Mouse (Mus musculus): ENCODE data around the gene Smco4. TPM values are rescaled to one million over a fixed set of nuclear protein-coding genes. Genes with fewer than 3 reads are reported as not detected.

Smco4 gene
- polyA plus RNA-seq, 1 experiment from 2014 or later, result 3.9 TPM

DNA sequence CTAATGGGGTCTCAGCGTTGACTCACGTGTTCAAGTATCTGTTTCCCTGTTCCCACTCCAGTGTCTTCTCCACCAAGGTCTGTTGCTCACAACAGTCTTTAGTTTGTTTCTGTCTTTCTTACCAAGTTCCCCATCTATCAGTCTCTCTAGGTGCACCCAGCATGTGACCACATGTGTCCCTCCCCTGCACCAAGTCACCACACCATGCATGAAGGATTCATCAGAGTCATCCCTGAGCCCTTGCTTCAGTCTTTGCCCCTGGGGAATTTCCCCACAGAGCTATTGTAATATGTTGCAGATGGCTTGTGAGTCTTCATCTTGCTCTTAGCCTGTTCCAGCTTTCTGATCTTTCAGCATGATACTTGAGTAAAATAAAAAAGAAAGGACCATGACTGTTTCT lies 40.9 kb downstream of the Smco4 start:
- Histone ChIP-seq H3K9me3 (replicated peaks; ENCODE audit: low read length) (no peaks in the 10 kb centered on the region), H3K27me3 (ENCODE audit: insufficient read depth, low read length) (no peaks in the 10 kb centered on the region), H3K36me3 (ENCODE audit: insufficient read depth, low read length) (0 out of 2 replicates have a peak, but pooled peaks cover 4% of the 10 kb centered on the region), H3K9ac (ENCODE audit: low read depth, low read length) (no peak overlapping the region), H3K4me1 (replicated peaks; ENCODE audit: insufficient read depth, low read length) (peaks cover 19% of the 10 kb centered on the region), H3K4me2 (ENCODE audit: low read length) (no peak overlapping the region), H3K4me3 (replicated peaks; ENCODE audit: low read depth, low read length) (no peak overlapping the region), H3K27ac (no peak overlapping the region)
- no peak for TF ChIP-seq CTCF (IDR thresholded peaks at IDR 0.05; ENCODE audit: low read depth)
- WGBS, result 90% methylated on average over 2 of the region's 2 CpGs
- no peak for ATAC-seq (replicated peaks; ENCODE audit: low FRiP score, low read depth)
- peak; percentile 14 for DNase-seq (ENCODE audit: low spot score)

DNA sequence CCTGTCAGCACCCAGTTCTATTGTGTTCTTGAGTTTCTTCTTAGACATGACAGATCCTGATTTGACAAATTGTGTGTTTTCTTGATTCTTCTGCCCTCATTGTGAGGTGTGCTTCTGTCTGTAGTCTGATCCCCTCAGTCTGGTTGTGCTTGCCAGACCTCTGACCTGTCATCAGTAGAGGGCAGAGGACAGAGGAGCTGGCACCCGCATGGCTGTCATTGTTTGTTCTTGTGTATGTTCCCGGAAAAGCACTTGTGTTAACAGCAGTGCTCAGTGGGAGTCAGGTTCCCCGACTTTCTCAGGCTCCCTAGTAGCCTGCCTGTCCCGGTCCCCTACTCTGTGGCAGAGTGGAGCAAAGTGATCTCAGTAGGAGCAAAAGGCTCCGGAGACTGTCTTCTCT lies 42.2 kb downstream of the Smco4 start:
- DNase-seq (ENCODE audit: low spot score), result peak; percentile 16

GRCm38 (mm10) chr9:15536861-15537426 lies 43.7 kb downstream of the Smco4 start:
- no peak for ATAC-seq (replicated peaks; ENCODE audit: low FRiP score, low read depth)
- no peaks in the 10 kb centered on the region for H3K27me3 ChIP-seq (ENCODE audit: insufficient read depth, low read length)
- H3K9me3 ChIP-seq (replicated peaks; ENCODE audit: low read length), result no peaks in the 10 kb centered on the region
- H3K27ac ChIP-seq, result no peak overlapping the region
- 86% methylated on average over 5 of the region's 5 CpGs for WGBS
- H3K9ac ChIP-seq (ENCODE audit: low read depth, low read length), result no peak overlapping the region
- no peaks in the 10 kb centered on the region; the same call in 1 of the 2 replicates for H3K36me3 ChIP-seq (ENCODE audit: insufficient read depth, low read length)
- DNase-seq (ENCODE audit: low spot score), result no peak
- no peak overlapping the region for H3K4me3 ChIP-seq (replicated peaks; ENCODE audit: low read depth, low read length)
- H3K4me2 ChIP-seq (ENCODE audit: low read length), result no peak overlapping the region
- no peak for TF ChIP-seq CTCF (IDR thresholded peaks at IDR 0.05; ENCODE audit: low read depth)
- no peaks in the 10 kb centered on the region for H3K4me1 ChIP-seq (replicated peaks; ENCODE audit: insufficient read depth, low read length)

More for the DNA sequence above, 42.2 kb downstream of the Smco4 start:
- no peak for ATAC-seq (replicated peaks; ENCODE audit: low FRiP score, low read depth)
- Histone ChIP-seq H3K4me3 (replicated peaks; ENCODE audit: low read depth, low read length) (no peak overlapping the region), H3K9ac (ENCODE audit: low read depth, low read length) (no peak overlapping the region), H3K4me1 (replicated peaks; ENCODE audit: insufficient read depth, low read length) (peaks cover 8% of the 10 kb centered on the region), H3K4me2 (ENCODE audit: low read length) (no peak overlapping the region), H3K27ac (peak overlapping the region; percentile 3; the same call in 1 of the 2 replicates), H3K36me3 (ENCODE audit: insufficient read depth, low read length) (no peaks in the 10 kb centered on the region; the same call in 1 of the 2 replicates), H3K27me3 (ENCODE audit: insufficient read depth, low read length) (no peaks in the 10 kb centered on the region), H3K9me3 (replicated peaks; ENCODE audit: low read length) (no peaks in the 10 kb centered on the region)
- no peak for TF ChIP-seq CTCF (IDR thresholded peaks at IDR 0.05; ENCODE audit: low read depth)
- WGBS, result 33% methylated on average over 5 of the region's 5 CpGs

GRCm38 (mm10) chr9:15537455-15538048 lies 44.3 kb downstream of the Smco4 start:
- Histone ChIP-seq H3K36me3 (ENCODE audit: insufficient read depth, low read length) (no peaks in the 10 kb centered on the region; the same call in 1 of the 2 replicates), H3K9ac (ENCODE audit: low read depth, low read length) (no peak overlapping the region), H3K27ac (no peak overlapping the region), H3K27me3 (ENCODE audit: insufficient read depth, low read length) (no peaks in the 10 kb centered on the region), H3K4me3 (replicated peaks; ENCODE audit: low read depth, low read length) (no peak overlapping the region), H3K4me1 (replicated peaks; ENCODE audit: insufficient read depth, low read length) (no peaks in the 10 kb centered on the region), H3K4me2 (ENCODE audit: low read length) (no peak overlapping the region), H3K9me3 (replicated peaks; ENCODE audit: low read length) (no peaks in the 10 kb centered on the region)
- no peak for ATAC-seq (replicated peaks; ENCODE audit: low FRiP score, low read depth)
- peak; percentile 36; the same call in 1 of the 2 replicates for TF ChIP-seq CTCF (IDR thresholded peaks at IDR 0.05; ENCODE audit: low read depth)
- WGBS, result 85% methylated on average over 3 of the region's 3 CpGs
- DNase-seq (ENCODE audit: low spot score), result no peak

- ATAC-seq (replicated peaks; ENCODE audit: low FRiP score, low read depth) (no peak), DNase-seq (ENCODE audit: low spot score) (no peak)
- WGBS, result 89% methylated on average over 8 of the region's 8 CpGs
Measured at GRCm38 (mm10) chr9:15538979-15539533, 45.8 kb downstream of the Smco4 start.

GRCm38 (mm10) chr9:15541735-15542354 lies 48.6 kb downstream of the Smco4 start:
- H3K36me3 ChIP-seq (ENCODE audit: insufficient read depth, low read length), result peaks cover 7% of the 10 kb centered on the region; the same call in 1 of the 2 replicates
- no peak overlapping the region for H3K4me2 ChIP-seq (ENCODE audit: low read length)
- H3K27me3 ChIP-seq (ENCODE audit: insufficient read depth, low read length), result no peaks in the 10 kb centered on the region
- DNase-seq (ENCODE audit: low spot score) (no peak), ATAC-seq (replicated peaks; ENCODE audit: low FRiP score, low read depth) (peak; percentile 44)
- H3K9me3 ChIP-seq (replicated peaks; ENCODE audit: low read length), result no peaks in the 10 kb centered on the region
- WGBS, result 52% methylated on average over 5 of the region's 5 CpGs
- H3K9ac ChIP-seq (ENCODE audit: low read depth, low read length), result no peak overlapping the region
- no peak overlapping the region for H3K27ac ChIP-seq
- H3K4me3 ChIP-seq (replicated peaks; ENCODE audit: low read depth, low read length), result no peak overlapping the region
- TF ChIP-seq CTCF (IDR thresholded peaks at IDR 0.05; ENCODE audit: low read depth), result no peak
- H3K4me1 ChIP-seq (replicated peaks; ENCODE audit: insufficient read depth, low read length), result no peaks in the 10 kb centered on the region

More at GRCm38 (mm10) chr9:15538979-15539533, 45.8 kb downstream of the Smco4 start:
- H3K36me3 ChIP-seq (ENCODE audit: insufficient read depth, low read length), result no peaks in the 10 kb centered on the region; the same call in 1 of the 2 replicates
- H3K27me3 ChIP-seq (ENCODE audit: insufficient read depth, low read length), result no peaks in the 10 kb centered on the region
- no peak for TF ChIP-seq CTCF (IDR thresholded peaks at IDR 0.05; ENCODE audit: low read depth)
- H3K9ac ChIP-seq (ENCODE audit: low read depth, low read length), result no peak overlapping the region
- no peak overlapping the region for H3K27ac ChIP-seq
- H3K9me3 ChIP-seq (replicated peaks; ENCODE audit: low read length), result no peaks in the 10 kb centered on the region
- H3K4me1 ChIP-seq (replicated peaks; ENCODE audit: insufficient read depth, low read length), result no peaks in the 10 kb centered on the region
- H3K4me2 ChIP-seq (ENCODE audit: low read length), result no peak overlapping the region
- H3K4me3 ChIP-seq (replicated peaks; ENCODE audit: low read depth, low read length), result no peak overlapping the region
